Mouse (Mus musculus): Measurements from ENCODE around the gene Mylip. TPM values are rescaled to one million over a fixed set of nuclear protein-coding genes. Genes with fewer than 3 reads are reported as not detected.

Mylip gene
- polyA plus RNA-seq, 1 experiment = 15.3 TPM

DNA sequence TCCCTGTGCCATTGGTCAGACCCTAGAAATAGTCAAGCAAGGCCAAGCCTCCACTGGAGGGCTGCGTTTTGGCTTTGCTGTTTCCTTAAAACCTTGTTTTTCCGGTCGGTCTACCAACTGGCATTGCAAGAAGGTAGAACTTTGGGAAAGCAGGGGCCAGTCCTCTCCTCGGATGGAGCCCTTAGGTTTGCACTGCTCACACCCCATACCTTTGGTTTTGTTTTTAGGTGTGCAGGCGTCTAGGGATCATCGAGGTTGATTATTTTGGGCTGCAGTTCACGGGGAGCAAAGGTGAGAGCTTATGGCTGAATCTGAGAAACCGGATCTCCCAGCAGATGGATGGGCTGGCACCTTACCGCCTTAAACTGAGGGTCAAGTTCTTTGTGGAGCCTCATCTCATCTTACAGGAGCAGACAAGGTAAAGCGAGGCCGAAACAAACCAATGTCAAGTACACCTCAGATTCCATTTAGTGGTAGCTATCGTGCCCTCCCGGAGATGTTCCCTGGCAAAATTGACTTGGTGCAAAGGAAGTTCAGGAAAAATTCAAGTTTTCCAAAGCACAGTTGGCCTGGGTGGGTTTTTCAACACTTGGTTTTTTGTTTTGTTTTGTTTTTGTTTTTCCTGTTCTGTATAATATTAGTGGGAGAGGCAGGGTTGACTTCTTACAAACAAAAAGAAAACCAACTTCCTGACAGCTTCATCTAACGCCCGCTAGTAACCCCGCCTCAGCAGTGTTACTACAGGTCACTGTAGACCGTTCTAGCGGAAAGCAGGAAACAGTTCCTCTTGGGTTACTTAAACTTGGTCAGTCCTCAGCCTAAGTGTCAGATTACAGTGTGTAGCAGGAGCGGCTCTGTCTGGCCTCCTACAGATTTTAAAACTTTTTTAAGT, 1.7 kb downstream of the Mylip start:
- no peak for DNase-seq (ENCODE audit: extremely low spot score in 1 of 2, low spot score in 1 of 2)

DNA sequence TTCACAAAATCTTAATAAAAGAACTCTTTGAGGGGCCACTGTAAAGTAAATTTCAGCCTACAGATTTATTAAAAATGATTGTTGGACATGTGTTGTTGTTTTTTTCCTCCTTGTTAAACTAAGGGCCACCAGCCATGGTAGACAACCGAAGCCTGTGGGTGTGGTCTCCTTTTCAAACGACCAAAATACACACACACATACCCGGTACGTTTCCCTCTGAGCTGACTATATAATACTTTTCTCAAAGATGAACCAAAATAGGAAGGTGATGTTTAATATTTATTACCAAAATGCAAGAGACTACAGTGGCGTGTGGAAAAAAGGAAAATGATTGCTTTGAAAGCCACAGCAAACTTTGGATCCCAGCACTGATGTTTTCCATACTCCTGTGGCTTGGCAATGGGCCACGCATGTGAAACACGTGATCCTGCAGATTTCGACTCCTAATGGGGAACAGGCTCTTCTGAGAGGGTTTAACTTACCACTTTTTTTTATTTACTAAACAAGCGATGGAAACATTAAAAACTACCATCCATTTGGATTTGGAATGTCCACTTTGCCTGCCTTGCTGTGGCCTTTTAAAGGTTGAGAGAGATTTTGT, 2.4 kb downstream of the Mylip start:
- peak in 1 of 2 experiments; percentile 33 for DNase-seq (ENCODE audit: extremely low spot score in 1 of 2, low spot score in 1 of 2)

DNA sequence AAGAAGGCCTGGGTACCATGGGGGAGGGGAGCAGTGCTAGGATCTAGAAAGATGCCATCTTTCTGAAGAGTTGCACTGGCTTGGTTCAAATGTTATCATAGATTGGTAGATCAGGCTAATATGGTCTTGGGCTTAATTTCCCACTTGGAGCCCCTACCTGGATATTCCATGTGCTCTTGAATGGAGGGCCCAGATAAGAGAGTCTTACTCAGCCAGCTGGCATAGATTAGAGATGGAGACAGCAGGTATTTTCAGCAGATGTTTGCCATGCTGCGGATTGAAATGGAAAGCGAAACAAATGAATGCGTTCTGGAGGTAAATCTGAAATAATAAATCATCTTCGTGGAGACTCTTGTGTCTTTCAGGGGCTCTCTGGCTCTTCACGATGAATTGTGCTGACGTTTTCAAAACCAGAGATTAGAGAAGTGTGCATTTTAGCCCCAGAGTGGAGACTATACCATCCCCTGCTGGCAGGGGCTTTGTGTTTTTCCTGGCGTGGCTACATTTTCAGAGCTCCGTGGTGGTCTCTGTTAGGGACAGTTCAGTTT, 4.8 kb downstream of the Mylip start:
- no peak for DNase-seq (ENCODE audit: extremely low spot score in 1 of 2, low spot score in 1 of 2)

DNA sequence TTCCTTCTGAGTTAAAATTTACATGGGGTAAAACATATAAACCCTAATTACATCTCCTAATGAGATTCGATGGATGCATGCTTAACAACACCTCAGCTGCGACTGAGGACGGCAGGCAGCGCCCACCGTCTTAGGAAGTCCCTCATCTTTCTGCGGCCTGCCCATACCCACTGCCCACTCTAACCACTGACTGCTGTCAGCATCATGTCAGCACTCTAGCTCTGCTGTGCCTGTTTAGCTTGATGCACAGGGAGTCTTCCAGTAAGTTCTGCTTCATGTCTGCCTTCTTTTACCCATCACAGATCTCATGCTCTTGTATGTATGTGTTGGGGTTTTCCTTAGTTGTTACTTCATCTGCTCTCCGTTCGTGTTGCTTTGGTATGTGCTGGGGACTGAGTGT, 7.2 kb downstream of the Mylip start:
- no peak for DNase-seq (ENCODE audit: extremely low spot score in 1 of 2, low spot score in 1 of 2)

DNA sequence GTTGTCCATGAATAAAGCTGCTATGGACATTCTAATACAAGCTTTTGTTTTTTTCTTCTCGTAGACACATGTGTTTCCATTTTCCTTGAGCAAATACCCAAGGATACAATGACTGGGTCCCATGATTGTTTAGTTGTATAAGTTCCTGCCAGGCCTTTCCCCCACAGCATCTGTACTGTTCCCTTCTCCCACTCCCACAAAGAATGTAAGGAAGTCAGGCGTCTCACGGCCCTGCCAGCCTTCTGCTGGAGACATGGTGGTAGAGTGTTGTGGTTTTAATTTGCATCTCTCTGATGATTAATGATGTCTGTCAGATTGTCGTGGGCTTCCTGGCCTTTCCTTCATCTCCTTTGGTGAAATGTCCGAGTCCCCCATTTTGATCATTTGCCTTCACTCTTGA, 7.7 kb downstream of the Mylip start:
- peak in 1 of 2 experiments; percentile 54 for DNase-seq (ENCODE audit: extremely low spot score in 1 of 2, low spot score in 1 of 2)

DNA sequence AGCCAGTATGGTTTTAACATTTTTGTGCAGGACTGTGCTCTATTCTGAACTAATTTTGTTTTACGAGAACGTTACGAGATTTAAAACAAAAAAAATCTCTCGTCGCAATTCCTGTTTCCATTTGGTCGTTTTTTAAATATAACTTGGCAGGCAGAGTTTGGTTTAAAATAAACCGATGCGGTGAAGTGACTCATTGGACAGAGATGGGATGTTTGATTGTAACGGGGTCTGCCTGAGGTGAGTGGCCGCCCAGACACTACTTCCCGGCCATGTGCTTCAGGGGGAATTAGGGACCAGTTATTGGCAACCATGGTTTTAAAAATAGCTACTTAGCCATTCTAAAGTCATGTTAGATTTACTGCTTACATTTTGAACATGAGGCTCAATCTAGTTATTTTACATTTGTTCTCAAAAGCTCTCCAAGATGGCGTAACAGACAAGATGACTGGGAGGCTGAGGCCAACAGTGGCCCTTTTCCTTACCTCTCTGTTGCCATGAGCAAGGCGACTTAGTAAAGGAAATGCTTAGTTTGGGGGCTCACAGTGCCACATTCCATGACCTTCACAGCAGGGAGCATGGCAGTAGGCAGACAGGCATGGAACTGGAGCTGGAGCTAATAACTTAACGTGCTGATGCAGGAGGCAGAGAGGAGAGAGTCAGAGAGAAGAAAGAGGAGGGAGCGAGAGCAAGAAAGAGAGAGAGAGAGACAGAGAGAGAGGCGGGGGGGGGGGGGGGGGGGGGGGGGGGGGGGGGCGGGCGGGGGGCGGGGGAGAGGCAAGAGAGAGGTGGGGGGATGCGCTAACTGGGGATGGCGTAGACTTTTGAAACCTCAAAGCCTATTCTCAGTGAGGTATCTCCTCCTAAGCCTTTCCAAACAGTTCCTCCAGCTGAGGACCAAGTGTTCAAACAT, 8.6 kb downstream of the Mylip start:
- peak in 1 of 2 experiments; percentile 32 for DNase-seq (ENCODE audit: extremely low spot score in 1 of 2, low spot score in 1 of 2)

DNA sequence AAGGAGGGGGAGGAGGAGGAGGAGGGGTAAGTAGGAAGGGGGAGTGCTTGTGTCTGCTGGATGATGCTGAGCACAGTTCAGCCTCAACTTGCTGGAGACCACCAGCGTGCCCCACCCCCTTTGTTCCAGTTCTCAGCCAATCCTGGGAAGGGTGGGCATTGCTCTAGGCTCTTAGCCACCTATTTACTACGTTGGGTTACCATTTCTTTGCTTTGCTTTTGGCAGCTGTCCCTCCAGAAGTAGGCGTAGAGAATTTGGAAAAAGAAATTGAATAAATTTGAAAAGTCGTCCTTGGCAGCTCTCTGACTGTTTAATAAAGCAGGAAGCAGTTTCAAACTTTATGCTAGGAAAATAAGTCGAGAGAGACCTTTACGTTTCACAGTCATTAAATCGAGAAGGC, 11.2 kb downstream of the Mylip start:
- DNase-seq (ENCODE audit: extremely low spot score in 1 of 2, low spot score in 1 of 2) = peak in 1 of 2 experiments; percentile 77

DNA sequence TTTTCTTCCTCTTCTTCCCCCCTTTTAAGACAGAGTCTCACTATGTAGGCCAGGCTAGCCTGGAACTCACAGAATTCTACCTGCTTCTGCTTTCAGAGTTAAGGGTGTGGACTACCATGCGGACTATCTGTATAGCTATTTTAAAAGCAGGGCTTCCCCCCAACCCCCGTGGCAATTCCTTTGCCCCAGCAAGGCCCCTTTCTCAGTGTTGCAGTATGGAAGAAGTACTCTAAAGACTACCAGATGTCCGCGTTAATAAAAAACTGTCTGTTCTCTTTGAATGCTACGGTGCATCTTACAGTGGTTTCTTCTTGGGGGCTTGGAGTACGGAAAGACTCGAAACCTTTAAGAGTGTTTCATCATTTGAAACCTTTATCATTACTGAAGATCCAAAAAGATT, 12.3 kb downstream of the Mylip start:
- no peak for DNase-seq (ENCODE audit: extremely low spot score in 1 of 2, low spot score in 1 of 2)

DNA sequence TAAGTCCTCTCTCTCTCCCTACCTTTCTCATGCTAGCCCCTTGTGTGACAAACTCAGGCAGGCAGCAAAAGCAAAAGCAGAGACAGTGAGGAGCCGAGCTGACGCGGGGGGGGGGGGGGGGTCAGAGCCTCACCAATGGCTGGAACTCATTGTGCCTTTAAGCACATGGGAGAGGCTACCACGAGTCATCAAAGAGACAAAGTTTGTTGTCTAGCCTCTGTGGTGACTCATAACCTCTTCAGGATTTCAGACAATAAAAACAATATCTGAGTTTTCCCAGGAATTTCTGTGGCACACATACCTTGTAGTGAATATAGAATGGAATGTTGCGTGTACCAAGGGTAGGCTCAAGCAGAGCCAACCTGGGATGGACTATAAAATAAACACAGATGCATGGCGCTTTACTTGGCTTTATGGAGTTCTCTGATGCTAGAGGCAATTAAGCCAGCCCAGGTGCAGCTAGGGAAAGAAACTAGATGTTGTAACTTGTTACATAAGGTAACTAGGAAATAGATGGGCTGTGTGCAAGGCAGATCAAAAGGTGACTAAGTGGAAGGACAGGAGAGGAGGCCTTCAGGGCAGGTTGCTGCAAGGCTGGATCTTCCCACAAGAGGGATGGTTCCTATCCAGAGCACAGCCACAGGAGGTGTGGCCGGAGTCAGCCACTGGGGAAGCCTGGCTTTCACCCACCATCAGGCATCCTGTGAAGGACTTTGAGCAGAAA, 12.9 kb downstream of the Mylip start:
- no peak for DNase-seq (ENCODE audit: extremely low spot score in 1 of 2, low spot score in 1 of 2)

DNA sequence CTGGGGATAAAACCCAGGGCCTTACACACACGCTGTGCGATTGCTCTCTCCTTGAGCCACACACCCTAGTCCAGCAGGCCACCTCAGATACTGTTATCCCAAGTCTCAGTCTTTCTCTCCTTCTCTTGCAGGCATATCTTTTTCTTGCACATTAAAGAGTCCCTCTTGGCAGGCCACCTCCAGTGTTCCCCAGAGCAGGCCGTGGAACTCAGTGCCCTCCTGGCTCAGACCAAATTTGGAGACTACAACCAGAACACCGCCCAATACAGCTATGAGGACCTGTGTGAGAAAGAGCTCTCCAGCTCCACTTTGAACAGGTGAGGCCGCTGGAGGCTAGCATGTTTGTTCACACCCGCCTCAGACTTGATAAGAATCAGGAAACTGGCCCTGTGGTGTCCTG, 14.7 kb downstream of the Mylip start:
- no peak for DNase-seq (ENCODE audit: extremely low spot score in 1 of 2, low spot score in 1 of 2)

DNA sequence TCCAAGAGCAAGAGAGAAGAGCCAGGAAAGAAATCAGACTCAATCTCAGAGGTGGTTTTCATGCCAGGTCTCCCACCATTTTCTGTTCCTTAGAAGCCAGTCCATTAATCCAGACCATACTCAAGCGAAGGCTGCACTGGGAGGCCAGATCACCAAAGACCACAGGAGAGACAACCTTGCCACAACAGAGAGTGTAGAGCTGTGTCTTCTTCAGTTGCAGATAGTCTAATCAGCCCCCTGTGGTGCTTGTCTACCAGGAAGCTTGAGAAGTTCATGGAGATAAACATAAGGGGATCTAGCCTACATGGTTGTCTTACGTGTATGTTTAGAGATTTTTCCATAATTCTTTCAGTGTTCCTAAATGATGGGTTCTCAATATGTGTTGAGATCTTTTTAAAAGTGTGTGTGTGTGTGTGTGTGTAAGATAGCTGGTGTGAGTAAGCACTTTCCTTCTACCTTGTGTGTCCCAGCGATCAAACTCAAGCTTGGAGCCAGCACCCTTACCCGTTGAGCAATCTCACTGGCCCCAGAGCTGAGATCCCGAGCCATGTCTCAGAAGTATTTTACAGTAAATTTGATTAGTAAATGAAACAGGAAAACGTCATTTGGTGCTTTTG, 15.8 kb downstream of the Mylip start:
- no peak for DNase-seq (ENCODE audit: extremely low spot score in 1 of 2, low spot score in 1 of 2)

DNA sequence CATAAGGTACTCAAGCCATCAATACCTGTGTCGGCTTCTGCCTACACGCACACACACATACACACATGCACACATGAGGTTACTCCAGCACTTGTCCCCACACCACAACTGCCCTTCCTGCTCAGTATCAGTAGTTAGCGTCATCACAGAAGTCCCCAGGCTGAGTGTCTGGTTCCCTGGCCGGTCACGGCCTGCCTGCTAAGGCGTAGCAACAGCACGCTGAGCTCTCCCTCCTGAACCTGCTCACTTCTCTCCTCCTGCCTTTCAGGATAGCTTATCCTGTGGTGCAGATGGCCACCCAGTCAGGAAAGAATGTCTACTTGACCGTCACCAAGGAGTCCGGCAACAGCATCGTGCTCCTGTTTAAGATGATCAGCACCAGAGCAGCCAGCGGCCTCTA, 16.7 kb downstream of the Mylip start:
- no peak for DNase-seq (ENCODE audit: extremely low spot score in 1 of 2, low spot score in 1 of 2)

DNA sequence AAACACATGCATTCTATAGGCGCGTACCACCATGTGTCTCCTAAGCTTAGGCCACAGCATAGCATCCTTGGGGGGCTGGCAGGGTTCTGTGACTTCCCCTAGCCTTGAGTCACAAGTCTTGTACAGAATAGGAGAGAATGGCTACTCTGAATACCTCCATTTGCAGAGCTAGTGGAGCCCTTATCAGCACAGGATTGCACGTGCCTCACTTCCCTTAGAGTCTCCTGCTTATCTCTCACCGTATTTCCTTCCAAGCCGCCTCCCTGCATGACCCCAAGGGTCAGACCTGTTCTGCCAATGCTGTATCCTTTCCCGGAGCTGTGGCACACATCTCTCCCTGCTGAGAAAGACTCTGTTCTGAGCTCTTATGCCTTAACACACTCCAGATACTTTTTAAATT, 17.2 kb downstream of the Mylip start:
- no peak for DNase-seq (ENCODE audit: extremely low spot score in 1 of 2, low spot score in 1 of 2)

DNA sequence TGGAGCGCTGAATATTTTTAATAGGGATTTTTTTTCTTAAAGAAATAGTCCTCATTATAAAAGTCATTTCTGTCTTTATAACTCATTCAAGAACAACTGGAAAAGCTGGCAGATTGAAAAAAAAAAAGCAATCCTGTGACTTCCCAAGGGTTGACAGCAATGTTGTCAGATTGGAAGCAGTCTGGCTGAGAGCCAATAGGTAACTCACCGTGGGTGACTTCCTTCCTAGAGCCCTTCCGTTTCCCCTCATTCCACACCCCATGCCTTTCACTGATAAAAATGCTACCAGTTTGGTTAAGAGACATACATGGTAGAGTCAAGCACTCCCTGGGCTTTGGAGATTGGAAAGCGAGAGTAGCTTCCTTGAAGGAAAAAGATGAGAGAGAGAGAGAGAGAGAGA, 21.4 kb downstream of the Mylip start:
- DNase-seq (ENCODE audit: extremely low spot score in 1 of 2, low spot score in 1 of 2) = no peak

DNA sequence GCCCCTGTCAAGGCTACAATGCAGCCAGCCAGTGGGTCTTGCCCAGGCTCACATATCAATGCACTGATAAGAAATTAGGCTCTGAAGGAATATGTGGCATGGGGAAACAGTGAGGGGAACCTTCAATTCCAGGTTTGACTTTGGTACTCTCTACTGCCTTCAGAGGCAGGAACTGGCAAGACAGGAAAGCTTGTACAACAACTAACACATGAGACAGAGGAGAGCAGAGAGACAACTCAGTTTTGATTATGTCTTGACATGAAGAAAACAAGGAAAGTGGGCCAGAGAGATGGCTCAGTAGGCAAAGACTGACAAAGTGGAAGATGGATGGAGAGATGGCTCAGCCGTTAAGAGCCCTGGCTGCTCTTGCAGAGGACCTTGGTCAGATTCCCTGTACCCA, 23.5 kb downstream of the Mylip start:
- no peak for DNase-seq (ENCODE audit: extremely low spot score in 1 of 2, low spot score in 1 of 2)

DNA sequence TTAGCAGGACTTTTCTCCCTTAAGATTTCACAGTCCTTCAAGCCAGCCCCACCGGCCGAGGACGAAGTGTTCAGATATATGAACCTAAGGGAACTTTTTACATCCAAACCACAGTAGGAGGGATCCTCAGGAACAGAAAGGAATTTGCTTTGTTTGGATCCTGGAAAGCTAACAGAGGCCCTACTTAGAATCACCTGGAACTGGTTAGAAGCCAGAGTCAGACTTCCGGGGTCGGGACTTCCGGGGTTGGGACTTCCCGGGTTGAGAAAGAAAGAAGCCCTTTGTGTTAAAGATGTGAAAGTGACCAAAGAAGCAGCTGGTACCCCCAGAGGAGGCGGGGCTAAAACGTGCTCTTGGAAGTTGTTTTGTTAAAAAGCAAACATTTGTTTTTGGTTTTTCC, 24.5 kb downstream of the Mylip start:
- no peak for DNase-seq (ENCODE audit: extremely low spot score in 1 of 2, low spot score in 1 of 2)

DNA sequence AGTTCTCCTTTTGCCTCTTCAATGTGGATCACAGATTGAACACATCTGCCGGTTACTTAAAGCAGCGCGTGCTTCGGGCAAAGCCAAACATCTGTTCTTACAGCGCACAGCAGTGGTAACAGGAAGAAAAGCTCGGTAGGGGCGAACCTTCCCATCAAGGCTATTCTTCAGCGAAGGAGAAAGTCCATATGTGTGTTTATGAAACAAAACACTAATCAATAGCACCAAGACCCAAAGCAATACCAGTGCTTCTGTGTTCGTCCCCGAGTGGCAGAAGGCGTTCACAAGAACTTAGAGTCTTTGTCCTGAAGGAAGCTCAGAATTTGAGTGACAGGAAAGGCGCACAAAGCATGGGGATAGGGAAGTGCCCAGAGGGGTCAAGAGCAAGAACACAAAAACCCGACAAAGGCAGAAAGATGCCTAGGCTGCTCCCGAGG, 27.1 kb downstream of the Mylip start:
- DNase-seq (ENCODE audit: extremely low spot score in 1 of 2, low spot score in 1 of 2) = no peak

DNA sequence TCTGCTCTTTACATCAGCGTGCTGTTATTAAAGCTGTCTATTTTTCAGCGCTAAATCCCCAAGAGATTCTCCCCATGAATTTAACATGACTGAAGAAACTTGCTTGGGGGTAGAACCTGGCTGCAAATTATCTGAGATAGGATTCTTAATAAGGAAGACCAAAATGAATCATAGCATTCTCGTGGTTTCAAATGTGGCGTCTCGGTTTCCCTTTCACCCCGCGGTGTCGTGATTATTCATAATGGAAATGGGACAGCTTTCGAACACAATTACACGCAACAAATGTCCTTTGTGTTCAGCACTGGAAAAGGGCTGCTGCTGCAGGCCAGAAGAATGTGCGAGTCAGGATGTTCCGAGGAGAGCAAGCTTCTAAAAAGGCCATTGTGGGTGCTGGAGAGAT, 29.4 kb downstream of the Mylip start:
- no peak for DNase-seq (ENCODE audit: extremely low spot score in 1 of 2, low spot score in 1 of 2)

DNA sequence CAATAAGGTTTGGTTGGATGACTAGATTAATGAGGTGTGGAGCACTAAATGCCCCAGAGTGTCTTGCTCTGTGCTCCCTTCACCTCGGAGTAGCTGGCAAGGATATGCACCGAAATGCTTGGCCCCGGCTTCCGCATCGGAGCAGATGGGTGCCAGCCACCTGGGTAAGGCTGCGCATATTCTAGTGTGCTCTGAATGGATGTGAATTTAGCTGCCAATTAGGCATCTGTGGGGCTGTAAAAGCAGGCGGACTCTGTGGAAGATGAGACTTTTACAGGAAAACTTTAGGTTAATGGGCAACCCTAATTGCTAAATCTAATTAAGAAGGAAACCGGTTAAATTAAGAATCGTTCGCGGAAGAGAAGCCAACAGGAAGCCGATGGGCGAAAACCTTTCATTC, 32.7 kb downstream of the Mylip start:
- no peak for DNase-seq (ENCODE audit: extremely low spot score in 1 of 2, low spot score in 1 of 2)

DNA sequence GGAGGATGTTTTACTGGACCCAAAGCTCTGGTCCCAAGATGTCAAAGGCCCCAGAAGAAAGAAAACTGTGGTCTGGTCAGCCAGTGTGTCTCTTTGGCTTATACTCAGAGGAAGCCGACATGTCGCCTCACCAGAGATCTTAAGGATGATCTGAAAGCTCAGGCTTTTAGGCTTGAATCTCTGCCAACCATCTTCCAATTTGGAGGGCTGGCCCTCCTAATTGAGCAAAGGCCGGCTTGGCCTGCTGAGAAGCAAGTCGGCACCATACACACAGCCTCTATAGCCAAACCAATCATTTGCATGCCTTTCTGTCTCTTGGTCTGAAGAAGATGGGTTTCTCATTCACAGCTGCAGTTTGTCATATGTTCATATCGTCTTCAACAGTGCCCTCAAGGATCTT, 33.2 kb downstream of the Mylip start:
- DNase-seq (ENCODE audit: extremely low spot score in 1 of 2, low spot score in 1 of 2) = no peak

Measured in frontal cortex, adult 2 months (tissue).